Mouse (Mus musculus) kidney, adult 2 months (tissue): ENCODE data around the gene Coq6.

Experiments
- CTCF ChIP-seq: fragments of 200-500 bp; conservative IDR thresholded peaks from 2 replicates; pipeline ENCODE4 v1.5.1; 2011; ENCODE audit warnings: low read depth, mild to moderate bottlenecking, control low read depth, low read length, moderate library complexity, mixed read lengths; ENCODE audit not compliant: insufficient read depth, insufficient read length
- POLR2A ChIP-seq: fragments of 200-500 bp; IDR thresholded peaks from one replicate; pipeline ENCODE4 v1.6.1; 2011; ENCODE audit warnings: low read depth, low read length, control low read depth

- TF ChIP-seq POLR2A (no peak), CTCF (no peak)
These were observed 45.5 kb upstream of the Coq6 start for GRCm38 (mm10) chr12:84316006-84316405.
